Mouse (Mus musculus): ENCODE data around the gene Cmtm8. TPM values are rescaled to one million over a fixed set of nuclear protein-coding genes. Genes with fewer than 3 reads are reported as not detected.
A peak's percentile ranks its signal among the peaks of the same experiment; 100 is the strongest.

Gene Cmtm8
- 7.7 and 9.1 TPM in 2 replicates for polyA plus RNA-seq (2015; fragmentation: Nextera tagmentation; extraction: Ambion mirVana)

GRCm38 (mm10) chr9:114844017-114844662 lies at the start of gene Cmtm8:
Cmtm8 (minus strand) TSS chr9:114844156.
- peak; percentile 90 for ATAC-seq
- Histone ChIP-seq H3K4me2 (replicated peaks) (peak within 1 kb of the TSS; percentile 96), H3K36me3 (no peaks in the 10 kb centered on the region), H3K9ac (replicated peaks) (peak within 1 kb of the TSS; percentile 60), H3K4me3 (replicated peaks) (peak within 1 kb of the TSS; percentile 58), H3K9me3 (no peaks in the 10 kb centered on the region), H3K4me1 (replicated peaks) (peaks cover 11% of the 10 kb centered on the region), H3K27ac (no peak within 1 kb of the TSS), H3K27me3 (peaks cover 38% of the 10 kb centered on the region)
- 1% methylated on average over 26 of the region's 43 CpGs for WGBS

- H3K4me2 ChIP-seq (replicated peaks), result no peak overlapping the region
- H3K9ac ChIP-seq (replicated peaks), result no peak overlapping the region
- H3K4me3 ChIP-seq (replicated peaks), result no peak overlapping the region
- H3K36me3 ChIP-seq, result no peaks in the 10 kb centered on the region
- H3K4me1 ChIP-seq (replicated peaks), result no peaks in the 10 kb centered on the region
- H3K9me3 ChIP-seq, result 0 out of 2 replicates have a peak, but pooled peaks cover 4% of the 10 kb centered on the region
- WGBS, result 90% methylated on average over 11 of the region's 11 CpGs
- no peak for ATAC-seq
- no peaks in the 10 kb centered on the region for H3K27me3 ChIP-seq
- no peak overlapping the region for H3K27ac ChIP-seq
Measured at GRCm38 (mm10) chr9:114892974-114893373, 49.0 kb upstream of the Cmtm8 start.

- no peak for ATAC-seq
- 54% methylated on average over 7 of the region's 7 CpGs for WGBS
- H3K4me2 ChIP-seq (replicated peaks), result no peak overlapping the region
- H3K36me3 ChIP-seq, result no peaks in the 10 kb centered on the region
- H3K27ac ChIP-seq, result no peak overlapping the region
- 0 out of 2 replicates have a peak, but pooled peaks cover 4% of the 10 kb centered on the region for H3K9me3 ChIP-seq
- no peak overlapping the region for H3K4me3 ChIP-seq (replicated peaks)
- no peaks in the 10 kb centered on the region for H3K4me1 ChIP-seq (replicated peaks)
- H3K9ac ChIP-seq (replicated peaks), result no peak overlapping the region
- no peaks in the 10 kb centered on the region for H3K27me3 ChIP-seq
Measured at GRCm38 (mm10) chr9:114890377-114890776, 46.4 kb upstream of the Cmtm8 start.

- Histone ChIP-seq H3K9ac (replicated peaks) (no peak overlapping the region), H3K4me1 (replicated peaks) (no peaks in the 10 kb centered on the region), H3K27me3 (no peaks in the 10 kb centered on the region), H3K9me3 (no peaks in the 10 kb centered on the region), H3K4me2 (replicated peaks) (no peak overlapping the region), H3K36me3 (no peaks in the 10 kb centered on the region), H3K4me3 (replicated peaks) (no peak overlapping the region), H3K27ac (no peak overlapping the region)
- no peak for ATAC-seq
- WGBS, result 90% methylated on average over 5 of the region's 5 CpGs
Measured at GRCm38 (mm10) chr9:114888856-114889407, 45.0 kb upstream of the Cmtm8 start.

GRCm38 (mm10) chr9:114887699-114888098 lies 43.7 kb upstream of the Cmtm8 start:
- Histone ChIP-seq H3K4me3 (replicated peaks) (no peak overlapping the region), H3K4me2 (replicated peaks) (no peak overlapping the region), H3K4me1 (replicated peaks) (no peaks in the 10 kb centered on the region), H3K27ac (no peak overlapping the region), H3K36me3 (no peaks in the 10 kb centered on the region), H3K9me3 (no peaks in the 10 kb centered on the region), H3K27me3 (no peaks in the 10 kb centered on the region), H3K9ac (replicated peaks) (no peak overlapping the region)
- no peak for ATAC-seq
- 91% methylated on average over 3 of the region's 3 CpGs for WGBS

GRCm38 (mm10) chr9:114885991-114886662 lies 42.2 kb upstream of the Cmtm8 start:
- Histone ChIP-seq H3K4me1 (replicated peaks) (no peaks in the 10 kb centered on the region), H3K36me3 (no peaks in the 10 kb centered on the region), H3K9ac (replicated peaks) (no peak overlapping the region), H3K9me3 (no peaks in the 10 kb centered on the region), H3K27ac (no peak overlapping the region), H3K27me3 (no peaks in the 10 kb centered on the region), H3K4me2 (replicated peaks) (no peak overlapping the region), H3K4me3 (replicated peaks) (no peak overlapping the region)
- no peak for ATAC-seq
- 24% methylated on average over 8 of the region's 8 CpGs for WGBS

- Histone ChIP-seq H3K4me1 (replicated peaks) (no peaks in the 10 kb centered on the region), H3K9ac (replicated peaks) (no peak overlapping the region), H3K9me3 (no peaks in the 10 kb centered on the region), H3K4me2 (replicated peaks) (no peak overlapping the region), H3K27ac (no peak overlapping the region), H3K27me3 (no peaks in the 10 kb centered on the region), H3K4me3 (replicated peaks) (no peak overlapping the region), H3K36me3 (no peaks in the 10 kb centered on the region)
- WGBS, result 85% methylated on average over 4 of the region's 4 CpGs
- no peak for ATAC-seq
Measured at GRCm38 (mm10) chr9:114885564-114885963, 41.6 kb upstream of the Cmtm8 start.

GRCm38 (mm10) chr9:114881977-114882376 lies 38.0 kb upstream of the Cmtm8 start:
- Histone ChIP-seq H3K4me3 (replicated peaks) (no peak overlapping the region), H3K4me2 (replicated peaks) (no peak overlapping the region), H3K27me3 (no peaks in the 10 kb centered on the region), H3K9ac (replicated peaks) (no peak overlapping the region), H3K9me3 (no peaks in the 10 kb centered on the region), H3K27ac (no peak overlapping the region), H3K36me3 (no peaks in the 10 kb centered on the region), H3K4me1 (replicated peaks) (no peaks in the 10 kb centered on the region)
- WGBS, result 76% methylated on average over 2 of the region's 2 CpGs
- no peak for ATAC-seq

GRCm38 (mm10) chr9:114855327-114855726 lies 11.4 kb upstream of the Cmtm8 start:
- Histone ChIP-seq H3K4me1 (replicated peaks) (no peaks in the 10 kb centered on the region), H3K27me3 (no peaks in the 10 kb centered on the region), H3K4me2 (replicated peaks) (no peak overlapping the region), H3K27ac (no peak overlapping the region), H3K4me3 (replicated peaks) (no peak overlapping the region), H3K9me3 (no peaks in the 10 kb centered on the region), H3K36me3 (no peaks in the 10 kb centered on the region), H3K9ac (replicated peaks) (no peak overlapping the region)
- WGBS, result 75% methylated on average over 11 of the region's 11 CpGs
- ATAC-seq, result no peak

GRCm38 (mm10) chr9:114854686-114855085 lies 10.7 kb upstream of the Cmtm8 start:
- H3K27me3 ChIP-seq, result no peaks in the 10 kb centered on the region
- H3K36me3 ChIP-seq, result no peaks in the 10 kb centered on the region
- H3K27ac ChIP-seq, result no peak overlapping the region
- H3K9me3 ChIP-seq, result no peaks in the 10 kb centered on the region
- no peak overlapping the region for H3K4me3 ChIP-seq (replicated peaks)
- no peaks in the 10 kb centered on the region for H3K4me1 ChIP-seq (replicated peaks)
- H3K9ac ChIP-seq (replicated peaks), result no peak overlapping the region
- H3K4me2 ChIP-seq (replicated peaks), result no peak overlapping the region
- ATAC-seq, result no peak
- WGBS, result 74% methylated on average over 9 of the region's 9 CpGs

GRCm38 (mm10) chr9:114853336-114853735 lies 9.4 kb upstream of the Cmtm8 start:
- Histone ChIP-seq H3K36me3 (no peaks in the 10 kb centered on the region), H3K4me1 (replicated peaks) (no peaks in the 10 kb centered on the region), H3K9me3 (no peaks in the 10 kb centered on the region), H3K27me3 (no peaks in the 10 kb centered on the region), H3K4me2 (replicated peaks) (no peak overlapping the region), H3K27ac (no peak overlapping the region), H3K9ac (replicated peaks) (no peak overlapping the region), H3K4me3 (replicated peaks) (no peak overlapping the region)
- no peak for ATAC-seq
- 89% methylated on average over 15 of the region's 15 CpGs for WGBS

- 84% methylated on average over 8 of the region's 8 CpGs for WGBS
Measured at GRCm38 (mm10) chr9:114851419-114852190, 7.6 kb upstream of the Cmtm8 start.

More at GRCm38 (mm10) chr9:114851419-114852190, 7.6 kb upstream of the Cmtm8 start:
- Histone ChIP-seq H3K9ac (replicated peaks) (no peak overlapping the region), H3K4me3 (replicated peaks) (no peak overlapping the region), H3K27me3 (no peaks in the 10 kb centered on the region), H3K27ac (no peak overlapping the region), H3K4me1 (replicated peaks) (no peaks in the 10 kb centered on the region), H3K36me3 (no peaks in the 10 kb centered on the region), H3K4me2 (replicated peaks) (no peak overlapping the region), H3K9me3 (no peaks in the 10 kb centered on the region)
- no peak for ATAC-seq

All from midbrain, embryonic 13.5 days (tissue).